Mouse (Mus musculus) embryonic fibroblast, embryonic 13.5 days (primary cell): ENCODE data around the gene Klf16. TPM values are rescaled to one million over a fixed set of nuclear protein-coding genes. Genes with fewer than 3 reads are reported as not detected.
A peak's percentile ranks its signal among the peaks of the same experiment; 100 is the strongest.

ENCODE experiments used
- H3K27ac ChIP-seq: 2 replicates; pipeline ENCODE4 v1.5.1; 2012; ENCODE audit warnings: low read length, control low read depth, inconsistent platforms; ENCODE audit not compliant: insufficient read depth
- H3K4me1 ChIP-seq: 2 replicates; pipeline ENCODE4 v1.6.1; 2011; ENCODE audit warnings: low read length; ENCODE audit not compliant: control insufficient read depth, insufficient read depth
- H3K4me3 ChIP-seq: 2 replicates; pipeline ENCODE4 v1.5.1; 2011; ENCODE audit warnings: mild to moderate bottlenecking, control low read depth, low read length; ENCODE audit not compliant: insufficient read depth
- CTCF ChIP-seq: IDR thresholded peaks from 2 replicates; pipeline ENCODE4 v1.5.1; 2011; ENCODE audit warnings: mild to moderate bottlenecking, control low read depth, low read length, moderate library complexity, borderline replicate concordance; ENCODE audit not compliant: insufficient read depth
- POLR2A ChIP-seq: IDR thresholded peaks from 2 replicates; pipeline ENCODE4 v1.6.1; 2011; ENCODE audit warnings: low read depth, mild to moderate bottlenecking, control low read depth, low read length, moderate library complexity
- polyA plus RNA-seq: library from polyadenylated mRNA; stranded (reverse); fragments of >200 nt; gene quantifications from 2 replicates; pipeline ENCODE4 v1.2.4, GENCODE M21; 2011; ENCODE audit warnings: low read depth; ENCODE audit not compliant: missing spikeins, insufficient read length

The Klf16 gene
- 15.5 and 15.9 TPM in 2 replicates for polyA plus RNA-seq

DNA sequence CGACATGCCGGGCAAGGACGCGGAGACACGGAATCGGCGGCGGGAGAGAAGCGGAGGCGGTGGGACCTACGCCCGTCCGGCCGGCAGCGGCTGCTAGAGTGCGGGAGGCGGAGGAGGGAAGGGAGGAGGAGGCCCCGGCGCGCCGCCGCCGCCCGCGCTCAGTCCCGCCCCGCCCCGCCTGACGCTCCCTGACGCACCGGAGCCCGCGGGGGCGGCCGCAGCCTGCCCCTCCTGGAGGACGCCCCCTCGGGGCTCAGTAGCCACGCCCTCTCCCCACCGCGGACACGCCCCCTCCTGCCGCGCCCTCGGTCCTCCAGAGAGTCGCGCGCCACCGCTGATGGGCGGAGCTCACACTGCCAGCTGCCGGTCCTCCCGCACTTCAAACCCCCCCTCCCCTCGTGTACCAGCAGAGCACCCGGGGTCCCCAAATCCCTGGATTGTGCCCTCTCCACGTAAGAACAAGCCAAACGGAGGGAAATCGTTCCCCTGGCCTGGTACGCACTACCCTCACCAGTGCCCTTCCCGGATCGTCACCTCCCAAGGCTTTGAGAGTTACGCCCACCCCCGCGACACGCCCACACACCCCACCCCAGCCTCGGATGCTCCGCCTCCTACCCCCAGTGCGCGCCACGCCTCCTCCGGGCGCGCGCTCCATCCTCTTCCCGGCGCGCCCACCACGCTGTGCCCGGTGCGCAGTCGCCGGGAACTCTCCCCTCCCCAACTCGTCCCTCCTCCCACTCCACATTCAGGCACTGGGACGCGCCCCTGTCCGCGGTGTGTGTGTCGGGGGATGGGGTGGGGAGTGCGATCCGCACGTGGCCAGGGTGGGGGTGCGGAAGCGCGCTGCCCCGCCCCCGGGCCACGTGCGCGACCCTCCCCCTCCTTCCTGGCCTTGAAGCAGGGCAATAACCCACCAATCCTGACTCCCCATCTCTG is at the start of gene Klf16:
Gene Klf16, minus strand, starts transcription at position 127 of the 936 bp plus-strand sequence.
- H3K4me1 ChIP-seq = no peaks in the 10 kb centered on the region

DNA sequence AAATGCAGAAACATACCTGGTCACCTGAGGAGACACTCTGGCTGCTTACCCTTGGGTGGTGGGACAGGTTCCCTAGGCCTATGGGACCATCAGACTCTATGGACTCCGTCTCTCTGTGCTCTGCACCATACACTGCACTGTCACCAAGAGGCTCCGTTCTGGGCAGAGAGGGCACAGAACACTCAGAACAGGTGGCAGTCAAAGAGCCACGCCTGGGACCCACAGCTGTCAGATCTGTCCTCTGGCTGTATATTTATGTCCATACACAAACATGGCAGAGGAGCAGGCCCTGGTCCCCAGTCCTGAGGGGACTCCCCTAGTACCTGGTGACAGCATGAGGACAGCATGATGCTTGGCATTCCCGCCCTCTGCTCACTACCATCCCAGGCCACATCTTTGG is 48.6 kb upstream of the Klf16 start:
- no peak overlapping the region for H3K4me3 ChIP-seq
- TF ChIP-seq POLR2A = no peak
- no peak for TF ChIP-seq CTCF
- 0 out of 2 replicates have a peak, but pooled peaks cover 7% of the 10 kb centered on the region for H3K4me1 ChIP-seq
- no peak overlapping the region for H3K27ac ChIP-seq

More for the DNA sequence above, at the start of gene Klf16:
- TF ChIP-seq CTCF (no peak), POLR2A (peak; percentile 86)
- peak within 1 kb of the TSS; percentile 92 for H3K27ac ChIP-seq
- peak within 1 kb of the TSS; percentile 99 for H3K4me3 ChIP-seq

DNA sequence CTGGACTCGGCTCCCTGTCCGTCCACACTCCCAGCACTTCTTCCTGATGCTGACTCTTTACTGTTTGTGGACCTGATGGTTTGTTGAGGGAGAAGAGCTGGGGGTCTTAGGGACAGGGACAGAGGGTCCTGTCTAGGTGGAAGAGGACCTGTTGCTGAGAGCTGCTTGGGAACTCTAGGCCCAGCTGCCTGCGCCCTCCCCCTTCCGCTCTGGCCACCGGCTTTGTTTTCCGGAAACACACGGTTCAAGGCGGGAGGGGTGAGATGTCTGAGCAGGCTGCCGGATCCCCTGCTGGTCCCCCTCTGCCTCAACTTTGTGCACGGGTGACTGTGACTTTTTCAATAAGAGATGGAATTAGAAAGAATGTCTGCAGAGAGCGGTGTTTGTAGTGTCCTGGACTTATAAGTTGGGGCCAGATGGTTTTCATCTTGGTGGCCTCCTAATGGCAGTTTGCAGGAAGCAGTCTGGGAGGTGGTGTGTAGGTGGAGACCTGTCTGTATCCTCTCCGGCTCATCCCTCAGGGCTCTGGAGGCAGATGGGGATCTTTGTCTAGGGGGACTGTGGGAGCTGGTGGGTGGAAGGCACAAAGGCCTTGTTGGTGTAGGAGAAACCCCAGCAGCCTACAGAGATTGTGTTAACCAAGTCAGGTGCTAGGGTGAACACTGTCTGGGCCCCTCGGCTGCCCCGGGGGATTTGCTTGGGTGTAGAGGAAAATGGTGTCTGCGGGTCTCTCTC is 46.5 kb upstream of the Klf16 start:
- Histone ChIP-seq H3K27ac (peak overlapping the region; percentile 63), H3K4me1 (0 out of 2 replicates have a peak, but pooled peaks cover 7% of the 10 kb centered on the region), H3K4me3 (peak overlapping the region; percentile 81)
- TF ChIP-seq POLR2A (0 out of 2 replicates have a peak, but pooled peaks have one; percentile 32), CTCF (no peak)

DNA sequence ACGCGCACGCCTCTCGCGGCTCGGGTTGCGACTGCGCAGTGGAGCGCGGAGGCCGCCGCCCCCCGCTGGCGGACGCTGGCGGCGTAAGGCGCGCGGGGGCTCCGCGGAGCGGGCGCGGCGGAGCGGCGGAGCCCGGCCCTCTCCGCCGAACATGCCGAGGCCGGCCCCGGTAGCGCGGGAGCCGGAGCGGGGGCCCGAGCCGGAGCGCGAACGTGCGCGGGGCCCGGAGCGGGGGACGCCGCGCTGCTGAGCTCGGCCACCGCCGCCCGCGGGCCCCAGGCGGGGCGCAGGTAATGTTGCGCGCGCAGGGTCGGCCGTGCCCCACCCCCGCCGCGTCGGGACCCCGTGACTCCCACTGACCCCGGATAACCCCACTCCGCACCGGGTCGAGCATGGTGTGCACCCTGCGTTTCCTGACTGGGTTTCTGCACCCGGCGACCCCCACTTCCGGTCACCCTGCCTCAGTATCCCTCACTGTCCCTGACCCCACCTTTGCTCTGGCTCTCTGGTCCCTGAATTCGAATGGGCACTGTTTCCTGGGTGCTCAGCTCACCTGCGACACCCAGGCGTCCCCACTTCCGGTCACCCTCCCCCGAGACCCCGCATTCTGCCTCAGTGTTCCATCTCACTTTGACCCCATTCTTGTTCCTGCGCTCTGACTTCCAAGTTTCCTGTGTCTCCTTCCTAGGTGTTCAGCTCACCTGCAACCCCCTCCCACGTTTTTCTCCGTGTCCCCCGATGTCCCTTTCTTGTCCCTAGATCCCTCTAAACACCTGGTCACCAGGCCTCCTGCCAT is 45.7 kb upstream of the Klf16 start, which contains the start of gene Csnk1g2:
Gene Csnk1g2, plus strand, starts transcription at position 178 of the 796 bp plus-strand sequence.
- TF ChIP-seq CTCF (no peak), POLR2A (peak; percentile 67)
- Histone ChIP-seq H3K27ac (peak within 1 kb of the TSS; percentile 83), H3K4me3 (peak within 1 kb of the TSS; percentile 81), H3K4me1 (0 out of 2 replicates have a peak, but pooled peaks cover 7% of the 10 kb centered on the region)

DNA sequence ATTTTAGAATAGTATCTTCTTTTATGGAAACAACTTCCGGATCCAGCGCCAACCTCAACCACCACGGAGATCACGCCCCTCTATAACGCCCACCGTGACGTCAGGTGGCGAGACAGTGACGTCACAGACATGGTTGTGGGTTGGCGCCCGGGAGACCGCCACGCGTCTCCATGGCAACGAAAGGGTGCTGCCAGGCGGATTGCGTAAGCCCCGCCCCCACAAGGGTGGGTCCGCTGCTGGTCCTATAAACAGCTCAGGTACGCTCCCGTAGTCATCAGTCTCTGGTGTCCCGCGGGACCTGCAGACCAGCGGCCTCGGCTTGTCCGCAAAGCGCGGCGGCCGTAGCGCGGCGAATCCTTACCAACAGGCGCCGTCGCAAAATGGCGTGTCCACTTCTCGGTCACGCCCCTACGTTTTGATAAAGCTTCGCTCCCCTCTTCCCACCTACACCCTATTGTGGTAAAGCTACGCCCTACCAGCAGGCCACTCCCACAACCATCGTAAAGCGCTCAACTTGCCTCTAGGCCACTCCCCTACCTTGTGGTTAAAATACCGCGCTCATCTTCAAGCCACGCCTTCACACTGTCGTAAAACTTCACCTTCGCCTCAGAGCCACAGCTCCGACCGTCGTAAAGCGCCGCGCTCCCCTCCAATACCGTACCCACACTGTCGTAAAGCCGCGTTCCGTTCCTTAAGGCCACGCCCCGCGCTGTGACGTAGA is 45.0 kb upstream of the Klf16 start:
- TF ChIP-seq CTCF (no peak), POLR2A (peak; percentile 59)
- H3K4me3 ChIP-seq = peak overlapping the region; percentile 44
- peak overlapping the region; percentile 83 for H3K27ac ChIP-seq
- H3K4me1 ChIP-seq = 0 out of 2 replicates have a peak, but pooled peaks cover 7% of the 10 kb centered on the region

DNA sequence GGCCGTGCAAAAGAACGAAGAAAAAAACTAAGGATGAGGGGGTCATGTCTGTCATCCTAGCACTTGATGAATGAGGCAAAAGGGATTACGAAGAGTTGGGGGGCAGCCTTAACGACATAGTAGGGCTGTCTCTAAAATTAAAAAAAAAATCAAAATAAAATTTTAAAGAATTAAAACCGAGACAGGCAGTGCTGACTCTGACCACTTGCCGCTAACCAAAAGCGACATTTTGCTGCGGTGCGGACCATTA is 44.5 kb upstream of the Klf16 start:
- Histone ChIP-seq H3K4me3 (peak overlapping the region; percentile 41), H3K27ac (peak overlapping the region; percentile 27), H3K4me1 (0 out of 2 replicates have a peak, but pooled peaks cover 7% of the 10 kb centered on the region)
- TF ChIP-seq POLR2A (no peak), CTCF (no peak)

DNA sequence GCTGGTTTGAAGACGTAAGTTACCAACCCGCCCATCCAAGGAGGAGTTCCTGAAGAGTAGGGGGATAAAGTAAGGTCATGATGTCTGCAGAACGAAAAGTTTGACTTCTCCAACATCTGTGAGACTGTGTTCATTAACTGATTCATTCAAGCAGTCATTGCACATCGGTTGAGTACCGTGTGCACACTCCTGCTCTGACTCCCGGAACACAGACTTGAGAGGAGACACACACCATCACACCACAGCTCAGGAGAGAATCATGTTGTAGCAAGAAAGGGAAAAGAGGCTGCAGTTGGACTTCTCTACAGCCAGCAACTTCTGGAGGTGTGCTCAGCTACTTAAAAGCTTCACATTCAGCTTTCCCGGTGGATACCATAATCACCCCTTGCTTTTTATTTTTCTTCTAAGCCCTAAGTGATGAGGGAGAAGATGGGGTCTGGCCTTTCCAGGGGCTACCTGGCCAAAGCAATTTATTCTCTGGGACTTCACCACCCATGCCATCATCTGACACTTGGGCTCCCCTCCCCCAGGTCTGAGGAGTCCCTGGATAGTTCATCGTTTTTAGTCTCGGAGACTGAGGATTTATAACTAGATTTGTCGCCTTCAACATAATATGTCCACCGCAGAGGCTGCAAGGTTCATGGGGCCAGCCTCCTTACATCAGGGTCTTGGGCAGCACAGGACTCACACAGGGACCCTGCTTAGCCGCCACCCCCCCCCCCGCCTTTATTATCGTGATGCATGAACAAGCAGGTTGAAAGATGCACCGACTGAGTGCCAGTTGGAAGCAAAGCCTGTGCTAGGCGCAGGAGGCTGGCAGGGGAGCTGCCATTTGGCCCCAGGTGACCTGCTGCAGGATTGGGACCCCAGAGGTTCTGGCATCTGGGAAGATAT is 43.9 kb upstream of the Klf16 start:
- Histone ChIP-seq H3K4me1 (0 out of 2 replicates have a peak, but pooled peaks cover 7% of the 10 kb centered on the region), H3K27ac (peak overlapping the region; percentile 27), H3K4me3 (peak overlapping the region; percentile 41)
- TF ChIP-seq CTCF (no peak), POLR2A (no peak)

DNA sequence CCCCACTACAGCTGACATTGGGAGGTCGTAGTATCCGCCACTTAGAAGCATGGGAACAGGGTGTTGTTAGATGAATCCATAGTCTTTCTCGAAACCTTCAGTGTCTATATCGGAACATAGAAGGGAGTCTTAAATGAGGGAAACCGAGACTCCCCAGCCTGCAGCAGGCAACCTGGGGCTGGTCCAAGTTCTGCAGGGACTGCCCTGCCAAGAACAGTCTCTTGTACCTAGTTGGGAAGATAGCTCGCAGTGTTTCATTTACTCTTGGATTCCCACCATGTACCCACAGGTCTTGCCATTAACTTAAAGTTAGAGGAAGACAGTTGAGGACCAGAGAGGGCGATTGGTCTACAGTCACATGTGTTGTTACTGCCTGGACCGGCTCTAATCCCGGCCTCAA is 43.2 kb upstream of the Klf16 start:
- Histone ChIP-seq H3K4me1 (0 out of 2 replicates have a peak, but pooled peaks cover 7% of the 10 kb centered on the region), H3K27ac (no peak overlapping the region), H3K4me3 (no peak overlapping the region)
- TF ChIP-seq POLR2A = no peak
- TF ChIP-seq CTCF = no peak
